Mouse (Mus musculus) central nervous system, embryonic 11.5 days (tissue): Measurements from ENCODE around the gene Zglp1. TPM values are rescaled to one million over a fixed set of nuclear protein-coding genes. Genes with fewer than 3 reads are reported as not detected.

Experiments used
- polyA plus RNA-seq: library from polyadenylated mRNA; depleted of rRNA; stranded (reverse); fragments of >200 nt; gene quantifications from 2 replicates; pipeline ENCODE4 v1.2.3, GENCODE M21; 2012; rRNA removed

Zglp1 gene
- 1.4 and 1.8 TPM in 2 replicates for polyA plus RNA-seq

DNA sequence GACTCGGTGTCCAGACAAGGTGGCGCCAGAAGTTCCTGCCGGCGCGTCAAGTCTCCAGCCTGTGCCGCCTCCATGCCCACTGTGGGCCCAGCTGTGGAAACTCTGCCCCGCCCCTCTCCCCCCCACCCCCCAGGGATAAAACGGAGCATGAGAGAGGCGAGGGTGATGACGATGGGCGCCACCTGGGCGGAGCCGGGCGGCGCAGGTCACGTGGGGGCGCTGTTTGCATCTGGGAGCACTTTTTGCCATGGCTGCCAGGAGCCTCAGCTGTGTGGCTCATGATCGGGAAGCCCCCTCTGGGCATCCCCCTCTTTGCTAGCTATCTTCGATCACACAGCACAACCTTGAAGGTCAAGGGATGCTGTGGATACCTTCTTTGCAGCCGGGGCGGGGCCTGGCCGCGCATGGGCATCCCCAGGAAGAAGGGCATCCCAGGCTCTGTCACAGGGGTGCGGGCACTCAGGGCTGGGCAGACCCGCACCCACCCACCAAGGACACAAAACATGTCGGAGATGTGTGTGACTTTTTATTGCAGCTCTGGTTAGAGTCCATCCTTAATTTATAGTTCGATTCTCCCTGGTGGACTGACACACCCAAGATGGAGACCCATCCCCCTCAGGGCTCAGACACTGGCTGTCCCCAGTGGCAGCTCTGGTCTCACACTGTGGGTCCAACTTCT is at the start of gene Zglp1:
Gene Zglp1 (minus strand): TSS at position 88 of the 679 bp plus-strand sequence.

GRCm38 (mm10) chr9:21091707-21092320 is 24.9 kb upstream of the Zglp1 start, which contains the start of the genes Gm38431 and Raver1:
Gene Gm38431 (minus strand): TSS chr9:21091997.
Gene Raver1 (minus strand): TSS chr9:21092008.

GRCm38 (mm10) chr9:21073044-21073840 is 6.3 kb upstream of the Zglp1 start, which contains the start of the genes Gm49373 and Fdx1l:
Gene Gm49373 (minus strand): TSS chr9:21073096.
Gene Fdx1l (minus strand): TSS chr9:21073614.

DNA sequence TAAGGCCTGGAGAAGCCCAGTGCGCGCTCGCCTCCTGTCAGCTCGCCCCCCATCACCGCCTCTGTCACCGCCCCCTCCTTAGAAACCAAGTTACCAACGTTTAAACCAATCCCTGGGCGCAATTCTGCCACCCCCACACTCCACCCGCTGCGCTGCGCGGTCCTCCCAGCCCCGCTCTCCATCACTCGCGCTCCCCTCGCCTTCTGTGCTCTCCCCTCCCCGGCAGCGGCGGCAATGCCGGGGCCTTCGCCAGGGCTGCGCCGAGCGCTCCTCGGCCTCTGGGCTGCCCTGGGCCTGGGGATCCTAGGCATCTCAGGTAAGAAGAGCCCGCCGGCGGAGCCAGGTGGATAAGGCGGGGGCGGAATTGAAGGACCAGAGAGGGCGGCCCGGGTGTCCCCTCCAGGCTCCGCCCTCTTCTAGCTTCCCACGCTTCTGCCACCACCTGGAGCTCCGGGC is 35.0 kb downstream of the Zglp1 start, which contains the start of gene Icam5:
Gene Icam5 (plus strand): TSS at position 178 of the 456 bp plus-strand sequence.

GRCm38 (mm10) chr9:21029291-21030054 is 37.4 kb downstream of the Zglp1 start, which contains the start of gene Icam4:
Gene Icam4 (plus strand): TSS chr9:21029373.

GRCm38 (mm10) chr9:21015571-21016130 is 51.2 kb downstream of the Zglp1 start, which contains the start of gene Icam1:
Gene Icam1 (plus strand): TSS chr9:21015985.

Other genes with a start within 250 kb of the Zglp1 start
- not detected in 2 replicates for gene Rdh8, start 248.6 kb downstream of the Zglp1 start, polyA plus RNA-seq
- 3.6 and 3.9 TPM in 2 replicates for gene A230050P20Rik, start 198.5 kb downstream of the Zglp1 start, polyA plus RNA-seq
- gene Angptl6, start 187.4 kb downstream of the Zglp1 start, polyA plus RNA-seq = 3.7 and 4.7 TPM in 2 replicates
- 93.6 and 97.4 TPM in 2 replicates for gene Ppan, start 178.9 kb downstream of the Zglp1 start, polyA plus RNA-seq
- gene Eif3g, start 168.5 kb downstream of the Zglp1 start, polyA plus RNA-seq = 194 and 216 TPM in 2 replicates
- 119 and 139 TPM in 2 replicates for gene Dnmt1, start 107.2 kb downstream of the Zglp1 start, polyA plus RNA-seq
- gene S1pr2, start 90.3 kb downstream of the Zglp1 start, polyA plus RNA-seq = 5.4 and 14.5 TPM in 2 replicates
- gene Mrpl4, start 64.4 kb downstream of the Zglp1 start, polyA plus RNA-seq = 54.5 and 78.4 TPM in 2 replicates
- 3.5 and 4.1 TPM in 2 replicates for gene Icam1, start 51.1 kb downstream of the Zglp1 start, polyA plus RNA-seq
- 4.4 and 5.4 TPM in 2 replicates for gene Icam4, start 37.7 kb downstream of the Zglp1 start, polyA plus RNA-seq
- 0.14 and 0.22 TPM in 2 replicates for gene Icam5, start 35.0 kb downstream of the Zglp1 start, polyA plus RNA-seq
- gene Gm49373, start 6.0 kb upstream of the Zglp1 start, polyA plus RNA-seq = 2.5 and 2.7 TPM in 2 replicates
- 61.0 and 83.1 TPM in 2 replicates for gene Fdx1l, start 6.5 kb upstream of the Zglp1 start, polyA plus RNA-seq
- 4.6 and 6.0 TPM in 2 replicates for gene Gm38431, start 24.9 kb upstream of the Zglp1 start, polyA plus RNA-seq
- 67.6 and 85.0 TPM in 2 replicates for gene Raver1, start 24.9 kb upstream of the Zglp1 start, polyA plus RNA-seq
- 11.6 and 13.8 TPM in 2 replicates for gene Tyk2, start 64.2 kb upstream of the Zglp1 start, polyA plus RNA-seq
- 303 and 377 TPM in 2 replicates for gene Cdc37, start 82.9 kb upstream of the Zglp1 start, polyA plus RNA-seq
- gene Pde4a, start 98.6 kb upstream of the Zglp1 start, polyA plus RNA-seq = 4.0 and 5.1 TPM in 2 replicates
- gene Keap1, start 172.3 kb upstream of the Zglp1 start, polyA plus RNA-seq = 23.3 and 33.5 TPM in 2 replicates
- gene S1pr5, start 181.3 kb upstream of the Zglp1 start, polyA plus RNA-seq = 0.13 and 0.47 TPM in 2 replicates
- 27.7 and 29.9 TPM in 2 replicates for gene Atg4d, start 198.2 kb upstream of the Zglp1 start, polyA plus RNA-seq
- 45.0 and 53.8 TPM in 2 replicates for gene Kri1, start 220.9 kb upstream of the Zglp1 start, polyA plus RNA-seq
- 41.8 and 73.1 TPM in 2 replicates for gene Cdkn2d, start 224.3 kb upstream of the Zglp1 start, polyA plus RNA-seq
- gene Ap1m2, start 245.2 kb upstream of the Zglp1 start, polyA plus RNA-seq = 1.7 and 3.2 TPM in 2 replicates